Mouse (Mus musculus): ENCODE results near the gene Enam.

- TF ChIP-seq CTCF (IDR thresholded peaks at IDR 0.05; ENCODE audit: insufficient read depth, low read depth, low read length) (no peak), POLR2A (IDR thresholded peaks at IDR 0.05; ENCODE audit: insufficient read depth, low read depth, low read length) (no peak)
These were observed 39.9 kb downstream of the Enam start, which contains the start of gene Jchain for GRCm38 (mm10) chr5:88527657-88528056.
